Mouse (Mus musculus) lung, embryonic 16.5 days (tissue): ENCODE results near the gene Slc41a3. TPM values are rescaled to one million over a fixed set of nuclear protein-coding genes. Genes with fewer than 3 reads are reported as not detected.
"Not testable (repeated sequence)": the region's sequence is repeated elsewhere in the genome, so short reads cannot be mapped to it uniquely, and the experiment has no call there.

Source experiments
- ATAC-seq: fragments of 200-750 bp; cut with Nextera tagmentation; 2 replicates; pipeline ENCODE4 v1.8.0; 2017; ENCODE audit warnings: low read depth, mild to moderate bottlenecking, moderate library complexity
- H3K27ac ChIP-seq: fragments of 300-500 bp; sonication (generic); 2 replicates; pipeline ENCODE4 v1.5.1; 2014; ENCODE audit warnings: mild to moderate bottlenecking, control low read depth, low read length
- H3K27me3 ChIP-seq: fragments of 300-500 bp; sonication (generic); 2 replicates; pipeline ENCODE4 v1.6.1; 2014; ENCODE audit warnings: low read depth, low read length, mixed read lengths; ENCODE audit not compliant: control insufficient read depth, insufficient read depth
- H3K36me3 ChIP-seq: fragments of 300-500 bp; sonication (generic); 2 replicates; pipeline ENCODE4 v1.6.1; 2014; ENCODE audit warnings: low read length; ENCODE audit not compliant: control insufficient read depth, insufficient read depth
- H3K4me1 ChIP-seq: fragments of 300-500 bp; sonication (generic); replicated peaks from 2 replicates; pipeline ENCODE4 v1.6.1; 2014; ENCODE audit warnings: low read length, mixed read lengths; ENCODE audit not compliant: control insufficient read depth, insufficient read depth
- H3K4me2 ChIP-seq: fragments of 300-500 bp; sonication (generic); 2 replicates; pipeline ENCODE4 v1.6.1; 2014; ENCODE audit warnings: low read depth, low read length, control low read depth
- H3K4me3 ChIP-seq: fragments of 300-500 bp; sonication (generic); 2 replicates; pipeline ENCODE4 v1.5.1; 2014; ENCODE audit warnings: mild to moderate bottlenecking, low read length, control low read depth
- H3K9ac ChIP-seq: fragments of 300-500 bp; sonication (generic); 2 replicates; pipeline ENCODE4 v1.6.1; 2014; ENCODE audit warnings: low read length, control low read depth
- H3K9me3 ChIP-seq: fragments of 300-500 bp; sonication (generic); 2 replicates; pipeline ENCODE4 v1.6.1; 2016; ENCODE audit warnings: low read length; ENCODE audit not compliant: control insufficient read depth
- WGBS: fragments of 180-500 bp; shearing (Covaris S2); extraction: QIAGEN DNeasy Blood & Tissue Kit; methylation state at CpG from one replicate; pipeline ENCODE4 v1.1.7; 2014; 5-methylcytosine and 5-hydroxymethylcytosine counted together
- polyA plus RNA-seq: library from polyadenylated mRNA; unstranded; fragments of >200 nt; fragmentation: Nextera tagmentation; extraction: Ambion mirVana; gene quantifications from 2 replicates; pipeline ENCODE4 v1.2.1, GENCODE M21; 2015

Gene Slc41a3
- polyA plus RNA-seq, 1 experiment from 2014 or later, result 7.7 TPM

DNA sequence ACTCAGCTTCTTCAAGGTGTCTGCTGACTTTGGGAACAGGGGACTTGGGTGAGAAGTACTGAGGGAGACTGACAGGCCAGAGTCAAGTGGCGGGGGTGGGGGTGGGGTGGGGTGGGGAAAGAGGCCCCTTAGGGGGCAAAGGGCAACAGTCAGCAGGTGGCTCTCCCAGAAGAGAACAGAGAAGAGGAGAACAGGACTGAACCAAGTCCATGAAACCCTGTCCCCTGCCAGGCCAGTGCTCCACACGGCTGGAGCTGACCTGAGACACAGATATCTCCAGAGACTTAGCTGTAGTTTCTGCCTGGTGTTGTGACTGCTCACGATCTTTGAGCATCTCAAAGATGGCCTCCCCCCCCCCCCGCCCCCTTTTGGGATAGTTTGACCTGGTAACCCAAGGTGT, 44.8 kb downstream of the Slc41a3 start:
- ATAC-seq, result no peak
- WGBS, result 59% methylated on average over 4 of the region's 4 CpGs
- no peak overlapping the region for H3K27ac ChIP-seq

DNA sequence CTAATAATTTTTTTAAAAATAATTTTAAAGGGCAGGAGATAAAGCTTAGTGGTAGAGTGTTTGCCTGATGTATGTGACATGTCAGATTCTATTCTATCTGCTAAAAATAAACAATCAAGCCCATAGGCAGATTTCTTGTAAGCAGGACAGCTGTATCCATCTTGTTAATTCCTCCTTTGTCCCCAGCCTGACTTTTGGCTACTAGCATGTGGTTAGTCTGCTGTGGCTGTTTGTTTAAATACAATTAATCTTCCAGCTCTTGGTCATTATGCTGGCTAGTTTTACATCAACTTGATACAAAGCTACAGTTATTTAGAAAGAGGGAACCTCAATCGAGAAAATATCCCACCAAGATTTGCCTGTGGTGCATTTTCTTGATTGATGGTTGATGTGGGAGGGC, 46.1 kb downstream of the Slc41a3 start:
- H3K4me2 ChIP-seq, result no peak overlapping the region
- H3K9me3 ChIP-seq, result peaks cover 4% of the 10 kb centered on the region
- H3K36me3 ChIP-seq, result no peaks in the 10 kb centered on the region
- ATAC-seq, result peak; percentile 84
- peak overlapping the region; percentile 36; the same call in 1 of the 2 replicates for H3K27ac ChIP-seq
- no peaks in the 10 kb centered on the region for H3K27me3 ChIP-seq
- H3K4me3 ChIP-seq, result no peak overlapping the region
- no peaks in the 10 kb centered on the region for H3K4me1 ChIP-seq
- WGBS, result 27% methylated on average over 1 of the region's 1 CpGs
- no peak overlapping the region for H3K9ac ChIP-seq

More for the DNA sequence above, 44.8 kb downstream of the Slc41a3 start:
- peaks cover 4% of the 10 kb centered on the region for H3K9me3 ChIP-seq
- H3K4me1 ChIP-seq, result no peaks in the 10 kb centered on the region
- no peak overlapping the region for H3K9ac ChIP-seq
- no peak overlapping the region for H3K4me3 ChIP-seq
- H3K36me3 ChIP-seq, result no peaks in the 10 kb centered on the region
- H3K27me3 ChIP-seq, result no peaks in the 10 kb centered on the region
- no peak overlapping the region for H3K4me2 ChIP-seq

DNA sequence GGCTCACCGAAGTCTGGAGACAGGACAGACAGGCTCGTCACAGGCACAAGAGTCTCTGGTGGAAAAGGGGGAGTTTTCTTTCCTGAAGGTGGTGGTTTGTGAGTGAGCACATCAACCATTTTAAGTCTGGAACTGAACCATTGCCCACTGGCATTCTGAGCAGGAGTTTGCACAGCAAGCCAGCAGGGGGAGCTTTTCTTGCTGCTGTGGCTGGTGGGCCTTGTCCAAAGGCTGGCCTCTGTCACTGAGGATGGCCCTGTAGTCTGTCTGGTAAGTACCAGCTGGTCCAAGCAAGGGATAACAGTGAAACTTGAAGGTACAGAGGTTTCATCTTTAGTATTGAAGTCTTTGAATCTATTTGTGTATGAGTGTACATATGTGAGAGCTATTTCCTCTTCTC, 49.2 kb downstream of the Slc41a3 start:
- no peaks in the 10 kb centered on the region for H3K36me3 ChIP-seq
- WGBS, result 33% methylated on average over 2 of the region's 2 CpGs
- H3K27ac ChIP-seq, result no peak overlapping the region
- no peak overlapping the region for H3K4me2 ChIP-seq
- H3K9ac ChIP-seq, result no peak overlapping the region
- ATAC-seq, result peak; percentile 40; the same call in 1 of the 2 replicates
- H3K9me3 ChIP-seq, result peaks cover 4% of the 10 kb centered on the region
- no peaks in the 10 kb centered on the region for H3K27me3 ChIP-seq
- H3K4me1 ChIP-seq, result no peaks in the 10 kb centered on the region
- no peak overlapping the region for H3K4me3 ChIP-seq

DNA sequence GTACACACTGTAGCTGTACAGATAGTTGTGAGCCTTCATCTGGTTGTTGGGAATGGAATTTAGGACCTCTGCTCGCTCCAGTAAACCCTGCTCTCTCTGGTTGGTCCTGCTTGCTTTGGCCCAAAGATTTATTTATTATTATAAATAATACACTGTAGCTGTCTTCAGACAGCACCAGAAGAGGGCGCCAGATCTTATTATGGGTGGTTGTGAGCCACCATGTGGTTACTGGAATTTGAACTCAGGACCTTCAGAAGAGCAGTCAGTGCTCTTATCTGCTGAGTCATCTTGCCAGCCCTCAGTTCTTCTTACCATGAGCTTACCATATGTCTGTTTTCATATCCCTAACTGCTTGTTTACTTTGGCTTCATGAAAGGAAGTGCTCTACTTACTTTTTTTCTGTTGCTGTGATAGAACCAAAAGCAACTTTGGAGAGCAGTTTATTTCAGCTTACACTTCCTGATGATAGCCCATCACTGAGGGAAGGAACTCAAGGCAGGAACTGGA, 51.9 kb downstream of the Slc41a3 start:
- ATAC-seq, H3K4me2 ChIP-seq, H3K27me3 ChIP-seq, H3K36me3 ChIP-seq, H3K4me3 ChIP-seq, H3K9me3 ChIP-seq, H3K27ac ChIP-seq, H3K9ac ChIP-seq: not testable (repeated sequence)
- H3K4me1 ChIP-seq, result peaks cover 11% of the 10 kb centered on the region
- 61% methylated on average over 2 of the region's 2 CpGs for WGBS

DNA sequence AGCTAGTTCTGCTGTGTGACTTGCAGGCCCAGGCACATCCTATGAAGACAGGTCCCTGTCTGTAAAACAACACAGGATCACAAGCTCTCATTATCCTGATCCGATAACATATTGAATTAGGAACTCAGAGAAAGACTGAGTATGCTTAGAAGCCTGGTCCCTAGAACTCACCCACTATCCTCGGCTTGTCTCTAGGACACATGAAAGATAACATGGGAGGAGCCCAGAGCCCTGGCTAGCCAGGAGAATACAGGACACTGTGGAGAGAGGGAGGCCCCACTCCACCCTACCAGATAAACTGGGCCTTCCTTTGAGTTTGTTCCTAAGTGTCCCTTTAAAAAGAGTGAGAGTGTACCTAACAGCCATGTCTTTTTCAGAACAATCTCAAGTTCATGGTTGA, 55.4 kb downstream of the Slc41a3 start:
- Histone ChIP-seq H3K9me3 (no peaks in the 10 kb centered on the region), H3K4me1 (peaks cover 11% of the 10 kb centered on the region), H3K27me3 (no peaks in the 10 kb centered on the region), H3K9ac (no peak overlapping the region), H3K4me3 (no peak overlapping the region), H3K36me3 (peaks cover 4% of the 10 kb centered on the region; the same call in 1 of the 2 replicates), H3K27ac (peak overlapping the region; percentile 64), H3K4me2 (no peak overlapping the region)
- WGBS, result 50% methylated on average over 2 of the region's 2 CpGs
- ATAC-seq, result no peak

DNA sequence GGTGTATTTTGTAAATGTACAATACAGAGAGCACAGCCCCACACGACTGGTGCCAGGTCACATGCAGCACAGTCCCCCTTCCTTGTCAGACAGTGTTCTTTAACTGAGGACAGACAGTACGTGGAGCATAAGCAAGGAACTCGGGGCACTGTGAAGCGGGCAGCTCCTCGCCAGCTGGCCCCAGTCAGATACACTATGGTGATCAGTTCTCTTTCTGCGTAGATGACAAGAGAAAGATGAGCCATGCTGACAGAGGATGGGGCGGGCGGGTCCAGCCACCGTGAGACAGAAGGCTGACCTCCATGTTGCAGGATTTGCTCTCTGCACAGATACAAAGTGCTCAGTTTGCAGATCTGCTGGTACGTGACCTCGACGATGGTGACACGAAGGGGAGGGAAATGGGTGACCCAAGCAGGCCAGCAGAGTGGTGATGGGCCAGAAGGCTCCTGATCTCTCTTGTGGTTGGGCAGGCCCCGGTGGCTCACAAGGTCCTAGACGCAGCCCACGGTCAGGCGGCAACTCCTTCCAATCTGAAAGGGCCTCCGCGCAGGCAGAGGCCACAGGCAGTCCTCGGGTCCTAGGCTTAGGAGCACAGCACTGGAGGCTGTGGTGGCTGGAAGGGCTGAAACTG, 56.0 kb downstream of the Slc41a3 start:
- Histone ChIP-seq H3K27ac (peak overlapping the region; percentile 64), H3K36me3 (peaks cover 10% of the 10 kb centered on the region), H3K4me3 (no peak overlapping the region), H3K9ac (peak overlapping the region; percentile 26; the same call in 1 of the 2 replicates), H3K9me3 (no peaks in the 10 kb centered on the region), H3K4me1 (peaks cover 11% of the 10 kb centered on the region), H3K4me2 (no peak overlapping the region), H3K27me3 (no peaks in the 10 kb centered on the region)
- 62% methylated on average over 20 of the region's 20 CpGs for WGBS
- peak; percentile 88 for ATAC-seq

DNA sequence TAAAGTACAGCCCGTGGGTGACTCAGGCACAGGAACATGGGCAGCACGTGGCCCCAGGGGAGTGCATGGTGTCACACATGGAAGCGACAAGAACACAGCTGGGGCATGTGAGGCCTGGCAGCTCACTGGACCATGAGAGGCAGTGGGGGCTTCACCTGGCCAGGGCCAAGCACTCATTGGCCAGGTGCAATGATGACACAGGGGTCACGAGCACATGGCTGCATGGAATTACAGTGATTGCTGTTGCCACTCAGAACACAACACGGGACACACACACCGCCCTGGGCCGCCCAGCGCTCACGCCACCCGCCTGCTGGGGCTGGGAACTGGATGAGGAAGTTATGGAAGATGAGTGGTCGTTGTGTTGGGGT, 56.5 kb downstream of the Slc41a3 start:
- Histone ChIP-seq H3K4me3 (no peak overlapping the region), H3K27me3 (no peaks in the 10 kb centered on the region), H3K4me2 (no peak overlapping the region), H3K27ac (peak overlapping the region; percentile 64), H3K36me3 (peaks cover 15% of the 10 kb centered on the region), H3K9me3 (no peaks in the 10 kb centered on the region), H3K4me1 (peaks cover 11% of the 10 kb centered on the region), H3K9ac (peak overlapping the region; percentile 26; the same call in 1 of the 2 replicates)
- peak; percentile 6 for ATAC-seq
- 73% methylated on average over 11 of the region's 11 CpGs for WGBS

DNA sequence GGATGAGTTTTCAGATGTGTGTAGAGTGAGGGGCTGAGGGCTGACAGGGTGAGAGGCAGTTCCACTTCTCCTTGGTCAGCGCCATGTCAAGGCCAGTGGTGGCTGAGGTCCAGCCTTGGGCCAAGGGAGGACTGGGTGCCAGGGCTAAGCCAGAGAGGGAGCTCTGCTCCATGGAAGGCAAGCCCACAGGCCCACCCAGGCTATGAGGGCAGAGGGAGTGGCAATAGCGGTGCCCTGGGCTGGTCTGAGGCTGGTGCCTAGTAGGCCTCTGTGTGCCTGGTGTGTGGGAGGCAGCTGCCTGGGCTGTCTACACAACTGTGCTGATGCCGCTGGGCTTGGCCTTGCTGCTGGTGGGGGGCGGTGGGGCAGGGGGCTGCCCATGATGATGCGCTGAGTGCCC, 57.6 kb downstream of the Slc41a3 start:
- 98% methylated on average over 5 of the region's 5 CpGs for WGBS
- no peak overlapping the region for H3K9ac ChIP-seq
- ATAC-seq, result no peak
- H3K27ac ChIP-seq, result no peak overlapping the region
- H3K4me2 ChIP-seq, result no peak overlapping the region
- no peaks in the 10 kb centered on the region for H3K27me3 ChIP-seq
- peaks cover 21% of the 10 kb centered on the region for H3K36me3 ChIP-seq
- peaks cover 11% of the 10 kb centered on the region for H3K4me1 ChIP-seq
- no peak overlapping the region for H3K4me3 ChIP-seq
- H3K9me3 ChIP-seq, result no peaks in the 10 kb centered on the region

DNA sequence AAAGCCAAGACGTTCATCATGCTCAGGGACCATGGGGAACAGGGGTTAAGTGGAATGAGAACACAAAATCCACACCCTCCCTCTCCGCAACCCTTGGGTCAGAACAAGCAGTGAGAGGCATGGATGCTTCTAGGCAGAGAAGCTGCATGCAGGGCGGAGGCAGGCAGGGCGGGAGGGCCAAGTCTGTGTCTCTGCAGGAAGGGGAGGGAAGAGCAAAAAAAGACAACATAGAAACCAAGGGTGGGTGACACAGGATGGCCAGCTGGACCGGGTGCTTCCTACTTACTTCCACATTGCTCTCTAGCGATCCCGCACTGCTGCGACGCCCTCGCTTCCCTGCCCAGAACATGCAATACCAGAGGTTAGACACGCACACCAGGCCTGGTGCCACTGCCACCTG, 59.2 kb downstream of the Slc41a3 start:
- Histone ChIP-seq H3K36me3 (peaks cover 34% of the 10 kb centered on the region), H3K27me3 (no peaks in the 10 kb centered on the region), H3K9me3 (no peaks in the 10 kb centered on the region), H3K4me2 (no peak overlapping the region), H3K4me1 (peaks cover 11% of the 10 kb centered on the region), H3K27ac (peak overlapping the region; percentile 75), H3K4me3 (no peak overlapping the region), H3K9ac (no peak overlapping the region)
- WGBS, result 78% methylated on average over 11 of the region's 11 CpGs
- ATAC-seq, result no peak
